Mouse (Mus musculus): Measurements from ENCODE around the gene Sult2b1.

GRCm38 (mm10) chr7:45682144-45683126, 102.0 kb downstream of the Sult2b1 start:
- TF ChIP-seq POLR2A (IDR thresholded peaks at IDR 0.05; ENCODE audit: borderline replicate concordance, control insufficient read depth, low read depth, low read length) (no peak), CTCF (IDR thresholded peaks at IDR 0.05; ENCODE audit: control insufficient read depth, insufficient read depth, low read length) (peak; percentile 95)

Measured in bone marrow, adult 2 months (tissue).